Mouse (Mus musculus) liver, embryonic 14 days (tissue): ENCODE data around the gene Olfr1298. TPM values are rescaled to one million over a fixed set of nuclear protein-coding genes. Genes with fewer than 3 reads are reported as not detected.

ENCODE experiments used
- polyA plus RNA-seq: library from polyadenylated mRNA; depleted of rRNA; stranded (reverse); fragments of >200 nt; gene quantifications from 2 replicates; pipeline ENCODE4 v1.2.3, GENCODE M21; 2012; rRNA removed

The Olfr1298 gene
- polyA plus RNA-seq, result not detected in 2 replicates

GRCm38 (mm10) chr2:111649101-111649500 is at the start of gene Olfr1298:
Olfr1298 (minus strand) TSS chr2:111649201.

GRCm38 (mm10) chr2:111661119-111661518 is 12.1 kb upstream of the Olfr1298 start, which contains the start of gene Olfr1299:
Olfr1299 (plus strand) TSS chr2:111661419.

GRCm38 (mm10) chr2:111626397-111626796 is 22.6 kb downstream of the Olfr1298 start, which contains the start of gene Olfr1297:
Olfr1297 (minus strand) TSS chr2:111626497.

Other genes starting within 250 kb of the Olfr1298 start
- gene Olfr1286, start 226.1 kb downstream of the Olfr1298 start, polyA plus RNA-seq, result not detected in 2 replicates
- not detected in 2 replicates for gene Olfr1287, start 200.1 kb downstream of the Olfr1298 start, polyA plus RNA-seq
- gene Olfr1288, start 175.1 kb downstream of the Olfr1298 start, polyA plus RNA-seq, result not detected in 2 replicates
- not detected in 2 replicates for gene Olfr1289, start 168.4 kb downstream of the Olfr1298 start, polyA plus RNA-seq
- not detected in 2 replicates for gene Olfr1290, start 155.4 kb downstream of the Olfr1298 start, polyA plus RNA-seq
- gene Olfr1291-ps1, start 152.0 kb downstream of the Olfr1298 start, polyA plus RNA-seq, result not detected in 2 replicates
- not detected in 2 replicates for gene Olfr1293-ps, start 124.0 kb downstream of the Olfr1298 start, polyA plus RNA-seq
- not detected in 2 replicates for gene Olfr1294, start 108.9 kb downstream of the Olfr1298 start, polyA plus RNA-seq
- not detected in 2 replicates for gene Olfr1295, start 79.5 kb downstream of the Olfr1298 start, polyA plus RNA-seq
- not detected in 2 replicates for gene Olfr1297, start 22.7 kb downstream of the Olfr1298 start, polyA plus RNA-seq
- gene Olfr1299, start 12.2 kb upstream of the Olfr1298 start, polyA plus RNA-seq, result not detected in 2 replicates
- gene Olfr1301, start 101.8 kb upstream of the Olfr1298 start, polyA plus RNA-seq, result not detected in 2 replicates
- gene Olfr1302, start 128.2 kb upstream of the Olfr1298 start, polyA plus RNA-seq, result not detected in 2 replicates
- not detected in 2 replicates for gene Olfr1303, start 171.1 kb upstream of the Olfr1298 start, polyA plus RNA-seq
- not detected in 2 replicates for gene Olfr1305, start 227.9 kb upstream of the Olfr1298 start, polyA plus RNA-seq